Mouse (Mus musculus): ENCODE data around the gene Pcgf2.

The Pcgf2 gene

GRCm38 (mm10) chr11:97685613-97686321, 14.5 kb downstream of the Pcgf2 start, which contains the start of gene Cisd3:
Cisd3 (plus strand) TSS chr11:97685826.
- no peak for TF ChIP-seq GATA4 (IDR thresholded peaks at IDR 0.05; ENCODE audit: insufficient replicate concordance, low read length)

- TF ChIP-seq GATA4 (IDR thresholded peaks at IDR 0.05; ENCODE audit: insufficient replicate concordance, low read length), result no peak
These were observed 15.5 kb downstream of the Pcgf2 start for GRCm38 (mm10) chr11:97684766-97685165.

GRCm38 (mm10) chr11:97684063-97684680, 16.1 kb downstream of the Pcgf2 start:
- no peak for TF ChIP-seq GATA4 (IDR thresholded peaks at IDR 0.05; ENCODE audit: insufficient replicate concordance, low read length)

- no peak for TF ChIP-seq GATA4 (IDR thresholded peaks at IDR 0.05; ENCODE audit: insufficient replicate concordance, low read length)
These were observed 17.7 kb downstream of the Pcgf2 start for GRCm38 (mm10) chr11:97682504-97683055.

GRCm38 (mm10) chr11:97680430-97680829, 19.9 kb downstream of the Pcgf2 start:
- TF ChIP-seq GATA4 (IDR thresholded peaks at IDR 0.05; ENCODE audit: insufficient replicate concordance, low read length), result no peak

- no peak for TF ChIP-seq GATA4 (IDR thresholded peaks at IDR 0.05; ENCODE audit: insufficient replicate concordance, low read length)
These were observed 22.0 kb downstream of the Pcgf2 start for GRCm38 (mm10) chr11:97678301-97678700.

GRCm38 (mm10) chr11:97677842-97678241, 22.5 kb downstream of the Pcgf2 start:
- TF ChIP-seq GATA4 (IDR thresholded peaks at IDR 0.05; ENCODE audit: insufficient replicate concordance, low read length), result no peak

GRCm38 (mm10) chr11:97677381-97677780, 22.9 kb downstream of the Pcgf2 start:
- no peak for TF ChIP-seq GATA4 (IDR thresholded peaks at IDR 0.05; ENCODE audit: insufficient replicate concordance, low read length)

- TF ChIP-seq GATA4 (IDR thresholded peaks at IDR 0.05; ENCODE audit: insufficient replicate concordance, low read length), result no peak
These were observed 24.1 kb downstream of the Pcgf2 start for GRCm38 (mm10) chr11:97676050-97676754.

- no peak for TF ChIP-seq GATA4 (IDR thresholded peaks at IDR 0.05; ENCODE audit: insufficient replicate concordance, low read length)
These were observed 27.1 kb downstream of the Pcgf2 start for GRCm38 (mm10) chr11:97673148-97673547.

GRCm38 (mm10) chr11:97671177-97671527, 29.1 kb downstream of the Pcgf2 start:
- TF ChIP-seq GATA4 (IDR thresholded peaks at IDR 0.05; ENCODE audit: insufficient replicate concordance, low read length), result no peak

- no peak for TF ChIP-seq GATA4 (IDR thresholded peaks at IDR 0.05; ENCODE audit: insufficient replicate concordance, low read length)
These were observed 29.8 kb downstream of the Pcgf2 start for GRCm38 (mm10) chr11:97670234-97671176.

GRCm38 (mm10) chr11:97669829-97670228, 30.5 kb downstream of the Pcgf2 start:
- no peak for TF ChIP-seq GATA4 (IDR thresholded peaks at IDR 0.05; ENCODE audit: insufficient replicate concordance, low read length)

GRCm38 (mm10) chr11:97669268-97669667, 31.0 kb downstream of the Pcgf2 start:
- no peak for TF ChIP-seq GATA4 (IDR thresholded peaks at IDR 0.05; ENCODE audit: insufficient replicate concordance, low read length)

- no peak for TF ChIP-seq GATA4 (IDR thresholded peaks at IDR 0.05; ENCODE audit: insufficient replicate concordance, low read length)
These were observed 32.1 kb downstream of the Pcgf2 start for GRCm38 (mm10) chr11:97668160-97668559.

All from liver, adult (tissue).